Mouse (Mus musculus): ENCODE results near the gene Wfikkn2.

The Wfikkn2 gene

GRCm38 (mm10) chr11:94198405-94199146 is 47.2 kb downstream of the Wfikkn2 start:
- no peak for DNase-seq (ENCODE audit: inconsistent age in 2 of 2, low spot score in 1 of 2)

- DNase-seq (ENCODE audit: inconsistent age in 2 of 2, low spot score in 1 of 2): no peak
These were observed 49.5 kb downstream of the Wfikkn2 start for GRCm38 (mm10) chr11:94196311-94196710.

GRCm38 (mm10) chr11:94193109-94193508 is 52.7 kb downstream of the Wfikkn2 start:
- peak in 1 of 2 experiments; percentile 66 for DNase-seq (ENCODE audit: inconsistent age in 2 of 2, low spot score in 1 of 2)

GRCm38 (mm10) chr11:94190665-94191064 is 55.1 kb downstream of the Wfikkn2 start:
- no peak for DNase-seq (ENCODE audit: inconsistent age in 2 of 2, low spot score in 1 of 2)

- peak; percentile 68 to 87 for DNase-seq (ENCODE audit: inconsistent age in 2 of 2, low spot score in 1 of 2)
These were observed 56.2 kb downstream of the Wfikkn2 start for GRCm38 (mm10) chr11:94189579-94189978.

Measured in adrenal gland, adult (tissue).